Mouse (Mus musculus): ENCODE data around the gene Mef2c. TPM values are rescaled to one million over a fixed set of nuclear protein-coding genes. Genes with fewer than 3 reads are reported as not detected.

Gene Mef2c
- polyA plus RNA-seq, 1 experiment, result 0.02 TPM

DNA sequence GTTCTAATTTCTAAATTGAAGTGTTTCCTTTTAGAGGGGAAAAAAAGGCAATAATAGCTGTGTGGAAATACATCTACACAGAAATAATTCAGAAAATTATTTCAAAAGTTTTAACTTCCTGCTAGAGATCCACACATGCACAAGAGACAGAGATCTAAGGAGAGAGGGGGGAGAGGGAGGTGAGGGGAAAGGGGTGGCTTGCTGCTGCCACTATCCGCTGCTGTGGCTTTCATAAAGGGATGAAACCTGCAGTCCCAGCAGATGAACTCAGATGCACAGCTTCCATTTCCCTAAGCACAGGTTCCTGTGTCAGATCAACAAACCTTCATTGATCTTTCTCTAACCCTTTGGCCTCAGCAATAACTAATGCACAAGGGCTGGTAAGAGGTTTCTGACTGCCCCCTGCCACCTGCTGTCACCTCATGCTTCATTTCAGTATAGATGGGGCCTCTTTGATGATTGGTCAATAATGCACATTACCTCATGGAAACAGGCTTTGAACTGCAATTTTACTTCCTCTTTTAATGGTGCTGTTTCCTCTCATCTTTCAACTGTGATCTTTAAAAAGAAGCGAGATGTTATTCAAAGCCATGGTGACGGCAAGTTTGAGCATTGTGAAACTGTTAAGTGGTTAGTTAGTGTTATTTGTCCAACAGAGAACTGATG, 105.2 kb downstream of the Mef2c start:
- no peaks in the 10 kb centered on the region; the same call in none of the 2 replicates for H3K4me1 ChIP-seq (ENCODE audit: control insufficient read depth)
- TF ChIP-seq GATA1 (IDR thresholded peaks at IDR 0.05; ENCODE audit: low read length), result no peak
- H3K36me3 ChIP-seq (ENCODE audit: control insufficient read depth), result no peaks in the 10 kb centered on the region
- H3K4me3 ChIP-seq (replicated peaks), result no peak overlapping the region
- H3K27me3 ChIP-seq (ENCODE audit: control insufficient read depth), result no peaks in the 10 kb centered on the region
- H3K9me3 ChIP-seq (ENCODE audit: control insufficient read depth, low read length), result no peaks in the 10 kb centered on the region

DNA sequence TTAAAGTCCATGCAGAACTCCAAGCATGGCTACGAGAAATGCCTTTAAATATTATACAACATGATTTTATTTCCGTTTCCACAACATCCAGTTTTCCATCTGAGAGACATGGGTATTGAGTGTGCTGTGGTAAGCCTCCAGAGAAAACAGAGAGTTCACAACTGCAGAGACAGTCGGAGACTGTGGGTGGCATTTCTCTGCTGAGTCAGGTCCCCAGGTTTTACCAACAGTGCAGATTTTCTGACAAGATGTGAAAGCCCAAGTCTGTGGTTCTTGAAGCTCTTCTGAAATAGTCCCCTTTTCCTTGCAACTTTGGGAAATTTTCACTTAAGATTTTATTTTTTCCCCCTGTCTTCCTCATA, 105.7 kb downstream of the Mef2c start:
- no peaks in the 10 kb centered on the region; the same call in none of the 2 replicates for H3K4me1 ChIP-seq (ENCODE audit: control insufficient read depth)

DNA sequence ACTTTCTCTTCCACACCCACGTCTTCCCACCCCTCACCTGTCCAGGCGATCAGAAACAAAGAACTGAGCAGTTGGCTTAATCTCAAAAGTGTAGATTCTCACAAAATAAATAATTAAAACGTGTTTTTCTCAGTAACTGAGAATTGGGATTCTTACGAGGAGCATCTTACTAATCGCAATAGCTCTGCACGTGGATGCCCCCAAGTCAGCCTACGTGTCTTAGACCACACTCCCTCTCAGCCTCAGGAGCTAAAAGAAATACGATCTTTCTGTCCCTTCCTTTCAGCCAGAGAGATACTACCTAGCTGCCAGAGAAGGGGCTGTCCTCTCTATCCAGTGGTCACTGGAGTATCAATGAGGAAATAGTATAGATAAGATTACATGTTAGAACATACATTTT, 106.3 kb downstream of the Mef2c start:
- H3K36me3 ChIP-seq (ENCODE audit: control insufficient read depth), result no peaks in the 10 kb centered on the region
- TF ChIP-seq TAL1 (IDR thresholded peaks at IDR 0.05; ENCODE audit: low read length) (no peak), GATA1 (IDR thresholded peaks at IDR 0.05; ENCODE audit: low read length) (no peak)

More for the DNA sequence above, 105.7 kb downstream of the Mef2c start:
- H3K27me3 ChIP-seq (ENCODE audit: control insufficient read depth), result no peaks in the 10 kb centered on the region
- H3K36me3 ChIP-seq (ENCODE audit: control insufficient read depth), result no peaks in the 10 kb centered on the region
- no peaks in the 10 kb centered on the region for H3K9me3 ChIP-seq (ENCODE audit: control insufficient read depth, low read length)
- no peak for TF ChIP-seq TAL1 (IDR thresholded peaks at IDR 0.05; ENCODE audit: low read length)
- TF ChIP-seq GATA1 (IDR thresholded peaks at IDR 0.05; ENCODE audit: low read length), result no peak
- H3K4me3 ChIP-seq (replicated peaks), result no peak overlapping the region

DNA sequence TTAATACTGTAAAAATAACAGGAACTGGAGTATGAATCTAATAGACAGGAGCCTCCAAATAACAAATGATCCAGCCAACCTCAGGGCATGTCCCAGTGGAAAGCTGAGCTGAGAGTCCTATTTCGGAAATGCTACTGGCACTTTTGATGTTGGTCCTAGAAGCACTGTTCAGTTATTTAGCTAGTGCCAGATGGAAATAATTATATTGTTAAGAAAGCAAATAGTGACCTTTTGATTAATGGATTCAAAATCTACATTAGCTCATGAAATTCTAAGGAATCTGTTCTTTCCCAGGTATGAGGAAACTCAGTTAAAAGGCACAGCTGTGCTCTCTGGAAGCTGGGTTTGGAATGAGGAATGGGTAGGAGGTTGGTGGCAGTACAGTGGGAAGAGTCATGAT, 108.4 kb downstream of the Mef2c start:
- Histone ChIP-seq H3K4me3 (replicated peaks) (no peak overlapping the region), H3K4me1 (ENCODE audit: control insufficient read depth) (no peaks in the 10 kb centered on the region; the same call in none of the 2 replicates), H3K36me3 (ENCODE audit: control insufficient read depth) (no peaks in the 10 kb centered on the region), H3K9me3 (ENCODE audit: control insufficient read depth, low read length) (no peaks in the 10 kb centered on the region), H3K27me3 (ENCODE audit: control insufficient read depth) (no peaks in the 10 kb centered on the region)
- TF ChIP-seq GATA1 (IDR thresholded peaks at IDR 0.05; ENCODE audit: low read length) (no peak), TAL1 (IDR thresholded peaks at IDR 0.05; ENCODE audit: low read length) (no peak)

More for the DNA sequence above, 106.3 kb downstream of the Mef2c start:
- H3K27me3 ChIP-seq (ENCODE audit: control insufficient read depth), result no peaks in the 10 kb centered on the region
- no peaks in the 10 kb centered on the region; the same call in none of the 2 replicates for H3K4me1 ChIP-seq (ENCODE audit: control insufficient read depth)
- H3K9me3 ChIP-seq (ENCODE audit: control insufficient read depth, low read length), result no peaks in the 10 kb centered on the region
- no peak overlapping the region for H3K4me3 ChIP-seq (replicated peaks)

DNA sequence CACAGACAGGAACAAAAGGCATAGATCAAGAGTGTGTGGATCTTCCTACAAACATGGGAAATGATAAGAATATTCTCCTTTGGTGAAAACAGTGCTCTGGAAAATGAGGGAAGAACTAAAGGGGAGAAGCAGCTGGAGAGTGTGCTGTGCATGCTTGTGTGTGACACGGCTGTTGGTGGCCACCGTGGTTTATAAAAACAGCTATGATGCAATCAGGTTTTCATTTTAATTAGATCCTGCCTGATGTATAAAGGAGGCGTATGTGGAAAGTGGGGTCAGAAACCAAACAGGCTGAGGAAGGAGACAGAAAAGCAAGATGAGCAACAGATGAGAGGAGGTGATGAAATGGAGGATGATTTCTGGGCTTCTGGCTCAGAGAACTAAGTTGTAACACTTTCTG, 112.0 kb downstream of the Mef2c start:
- TF ChIP-seq TAL1 (IDR thresholded peaks at IDR 0.05; ENCODE audit: low read length) (no peak), GATA1 (IDR thresholded peaks at IDR 0.05; ENCODE audit: low read length) (no peak)

DNA sequence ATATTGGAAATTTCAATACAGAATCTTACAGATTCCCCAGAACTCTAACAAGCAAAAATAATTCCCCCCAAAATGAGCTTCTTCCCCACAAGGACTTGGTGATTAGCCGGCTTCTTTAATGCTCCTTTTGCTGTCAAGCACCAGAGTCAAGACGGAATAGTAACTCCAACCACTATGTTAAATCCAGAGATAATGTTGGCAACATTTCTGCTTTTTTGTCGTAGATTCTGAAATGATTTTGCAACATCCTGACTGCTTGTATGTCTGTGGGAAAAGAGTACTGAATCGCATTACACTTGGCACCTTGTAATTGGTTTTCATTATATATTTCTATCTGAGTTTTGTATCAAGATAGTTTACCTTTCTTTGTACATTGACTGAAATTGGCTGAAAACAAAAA, 120.8 kb downstream of the Mef2c start:
- peaks cover 8% of the 10 kb centered on the region for H3K4me1 ChIP-seq (ENCODE audit: control insufficient read depth)
- H3K36me3 ChIP-seq (ENCODE audit: control insufficient read depth), result no peaks in the 10 kb centered on the region
- TF ChIP-seq TAL1 (IDR thresholded peaks at IDR 0.05; ENCODE audit: low read length) (no peak), GATA1 (IDR thresholded peaks at IDR 0.05; ENCODE audit: low read length) (no peak)

More for the DNA sequence above, 112.0 kb downstream of the Mef2c start:
- Histone ChIP-seq H3K4me1 (ENCODE audit: control insufficient read depth) (peaks cover 2% of the 10 kb centered on the region), H3K4me3 (replicated peaks) (no peak overlapping the region), H3K9me3 (ENCODE audit: control insufficient read depth, low read length) (no peaks in the 10 kb centered on the region), H3K27me3 (ENCODE audit: control insufficient read depth) (no peaks in the 10 kb centered on the region), H3K36me3 (ENCODE audit: control insufficient read depth) (no peaks in the 10 kb centered on the region)

DNA sequence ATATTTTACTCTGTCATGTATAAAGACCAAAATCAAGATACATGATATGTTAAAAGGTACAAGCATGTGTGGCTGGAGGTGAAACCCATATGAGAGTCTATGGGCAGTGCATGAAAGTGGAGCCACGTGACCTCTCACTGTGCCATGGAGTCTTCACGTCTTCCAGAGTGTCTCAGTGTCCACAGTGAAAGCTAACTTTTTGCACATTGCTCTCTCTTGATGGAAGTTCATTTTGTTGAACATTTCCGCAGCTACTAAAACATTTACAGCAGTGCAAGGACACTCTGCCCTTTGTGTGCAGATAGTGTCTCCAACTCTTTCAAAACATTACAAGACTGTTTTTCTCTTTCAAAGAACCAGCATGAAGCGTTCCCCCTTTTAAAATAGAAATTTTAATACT, 123.6 kb downstream of the Mef2c start:
- H3K36me3 ChIP-seq (ENCODE audit: control insufficient read depth), result no peaks in the 10 kb centered on the region
- TF ChIP-seq GATA1 (IDR thresholded peaks at IDR 0.05; ENCODE audit: low read length), result no peak
- TF ChIP-seq TAL1 (IDR thresholded peaks at IDR 0.05; ENCODE audit: low read length), result no peak

More for the DNA sequence above, 120.8 kb downstream of the Mef2c start:
- no peaks in the 10 kb centered on the region for H3K9me3 ChIP-seq (ENCODE audit: control insufficient read depth, low read length)
- H3K4me3 ChIP-seq (replicated peaks), result no peak overlapping the region
- no peaks in the 10 kb centered on the region for H3K27me3 ChIP-seq (ENCODE audit: control insufficient read depth)

DNA sequence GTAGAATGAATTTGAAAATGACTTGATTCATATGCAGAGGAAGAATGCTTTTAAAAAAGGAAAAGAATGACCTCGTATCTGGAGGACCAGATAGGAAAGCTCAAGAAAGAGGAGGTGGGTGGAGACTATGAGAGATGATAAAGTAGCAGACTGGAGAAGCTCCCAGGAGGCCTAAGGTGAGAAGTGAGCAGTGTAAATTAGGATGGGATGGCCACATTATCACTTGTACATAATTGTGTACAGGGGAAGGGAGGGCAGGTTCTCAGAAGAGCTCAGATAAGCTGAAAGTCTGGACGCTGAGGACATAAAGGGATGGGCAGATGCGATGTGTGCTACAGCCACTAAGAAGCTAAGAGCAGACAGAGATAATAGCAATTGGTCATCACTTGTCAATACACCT, 124.3 kb downstream of the Mef2c start:
- Histone ChIP-seq H3K4me1 (ENCODE audit: control insufficient read depth) (peaks cover 8% of the 10 kb centered on the region), H3K9me3 (ENCODE audit: control insufficient read depth, low read length) (no peaks in the 10 kb centered on the region), H3K27me3 (ENCODE audit: control insufficient read depth) (no peaks in the 10 kb centered on the region), H3K4me3 (replicated peaks) (no peak overlapping the region), H3K36me3 (ENCODE audit: control insufficient read depth) (no peaks in the 10 kb centered on the region)
- TF ChIP-seq TAL1 (IDR thresholded peaks at IDR 0.05; ENCODE audit: low read length) (no peak), GATA1 (IDR thresholded peaks at IDR 0.05; ENCODE audit: low read length) (no peak)

More for the DNA sequence above, 123.6 kb downstream of the Mef2c start:
- H3K9me3 ChIP-seq (ENCODE audit: control insufficient read depth, low read length), result no peaks in the 10 kb centered on the region
- peaks cover 8% of the 10 kb centered on the region for H3K4me1 ChIP-seq (ENCODE audit: control insufficient read depth)
- no peak overlapping the region for H3K4me3 ChIP-seq (replicated peaks)
- no peaks in the 10 kb centered on the region for H3K27me3 ChIP-seq (ENCODE audit: control insufficient read depth)

DNA sequence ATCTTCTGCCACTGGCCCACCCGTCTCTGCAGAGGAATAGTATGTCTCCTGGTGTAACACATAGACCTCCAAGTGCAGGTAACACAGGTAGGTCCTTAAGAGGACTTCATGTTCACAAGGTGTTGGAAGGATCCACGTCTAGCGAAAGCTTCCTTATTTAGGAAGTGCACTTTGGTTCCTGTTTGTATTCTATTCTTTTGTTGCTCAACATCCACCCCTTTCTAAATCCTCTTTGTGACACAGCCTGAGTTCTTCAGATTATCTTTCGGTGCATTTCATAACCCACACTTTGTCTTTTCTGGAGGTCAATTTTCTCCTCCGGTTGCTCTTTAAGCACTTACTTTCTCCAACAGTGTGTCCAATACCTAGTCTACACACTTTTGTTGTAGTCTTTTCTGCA, 129.3 kb downstream of the Mef2c start:
- Histone ChIP-seq H3K36me3 (ENCODE audit: control insufficient read depth) (no peaks in the 10 kb centered on the region), H3K4me3 (replicated peaks) (no peak overlapping the region)
- no peak for TF ChIP-seq TAL1 (IDR thresholded peaks at IDR 0.05; ENCODE audit: low read length)
- no peak for TF ChIP-seq GATA1 (IDR thresholded peaks at IDR 0.05; ENCODE audit: low read length)

DNA sequence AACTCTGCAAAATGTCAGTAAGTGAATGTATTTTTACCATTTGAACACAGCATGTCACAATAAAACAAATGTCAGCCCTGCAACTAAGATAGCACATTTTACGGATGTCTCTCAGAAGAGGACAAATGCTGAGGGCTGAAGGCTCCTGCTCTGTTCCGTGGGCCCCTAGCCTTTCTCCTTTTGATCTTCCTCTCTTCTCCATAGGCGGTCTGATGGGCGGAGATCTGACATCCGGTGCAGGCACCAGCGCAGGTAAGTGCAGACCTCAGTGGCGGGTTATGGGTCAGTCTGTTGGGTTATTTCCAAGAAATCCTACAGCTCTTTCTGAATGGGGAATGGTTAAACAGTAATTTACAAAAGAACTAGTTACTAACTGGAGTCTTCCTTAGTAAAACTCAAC, 131.4 kb downstream of the Mef2c start:
- no peaks in the 10 kb centered on the region for H3K9me3 ChIP-seq (ENCODE audit: control insufficient read depth, low read length)
- H3K4me1 ChIP-seq (ENCODE audit: control insufficient read depth), result no peaks in the 10 kb centered on the region
- H3K4me3 ChIP-seq (replicated peaks), result no peak overlapping the region
- no peak for TF ChIP-seq GATA1 (IDR thresholded peaks at IDR 0.05; ENCODE audit: low read length)
- TF ChIP-seq TAL1 (IDR thresholded peaks at IDR 0.05; ENCODE audit: low read length), result no peak
- H3K36me3 ChIP-seq (ENCODE audit: control insufficient read depth), result no peaks in the 10 kb centered on the region
- no peaks in the 10 kb centered on the region for H3K27me3 ChIP-seq (ENCODE audit: control insufficient read depth)

More for the DNA sequence above, 129.3 kb downstream of the Mef2c start:
- H3K9me3 ChIP-seq (ENCODE audit: control insufficient read depth, low read length), result no peaks in the 10 kb centered on the region
- peaks cover 3% of the 10 kb centered on the region for H3K4me1 ChIP-seq (ENCODE audit: control insufficient read depth)
- H3K27me3 ChIP-seq (ENCODE audit: control insufficient read depth), result no peaks in the 10 kb centered on the region
